Mouse (Mus musculus) kidney, postnatal 36 days (tissue): Measurements from ENCODE around the gene Nkx6-2.

Experiments used
- DNase-seq, 2 experiments: peaks; one replicate each; pipeline ENCODE4 v3.0.0; 2021 to 2022; ENCODE audit warnings: mixed read lengths in 2 of 2

Gene Nkx6-2

DNA sequence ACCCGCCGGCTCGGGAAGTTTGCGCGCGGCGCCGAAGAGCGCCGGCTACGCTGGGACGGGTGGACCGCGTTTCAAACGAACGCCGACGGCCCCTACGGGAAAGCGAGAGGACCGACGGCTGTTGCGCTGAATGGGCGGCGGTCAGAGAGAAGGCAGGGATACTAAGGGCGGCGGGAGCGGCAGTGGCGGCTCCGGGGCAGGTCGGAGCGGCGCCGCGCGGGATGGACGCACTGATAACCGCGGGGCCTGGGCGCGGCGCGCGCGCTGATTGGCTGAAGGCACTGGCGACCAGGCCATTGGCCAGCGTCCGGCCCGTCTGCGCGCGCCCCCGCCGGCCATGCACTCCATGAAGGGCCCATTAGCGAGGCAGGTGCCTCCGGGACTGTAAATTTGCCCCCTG, at the start of gene Nkx6-2:
Gene Nkx6-2 (minus strand): TSS at position 203 of the 400 bp plus-strand sequence.
- peak; percentile 20 to 62 for DNase-seq

DNA sequence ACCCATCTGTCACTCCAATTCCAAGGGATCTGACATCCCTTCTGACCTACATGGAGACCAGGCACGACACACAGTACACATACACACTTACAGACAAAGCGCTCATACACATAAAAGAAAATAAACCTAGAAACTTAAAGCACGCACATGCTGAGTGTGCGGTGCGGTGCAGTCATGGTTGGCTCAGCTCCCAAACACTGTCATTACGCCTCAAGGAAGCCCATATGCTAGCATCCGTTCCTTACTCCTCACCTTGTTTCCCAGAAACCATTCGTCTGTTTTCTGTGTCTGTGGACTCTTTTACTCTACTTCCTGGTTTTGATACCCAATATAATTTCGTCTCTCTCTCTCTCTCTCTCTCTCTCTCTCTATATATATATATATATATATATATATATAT, 42.6 kb upstream of the Nkx6-2 start:
- no peak for DNase-seq

DNA sequence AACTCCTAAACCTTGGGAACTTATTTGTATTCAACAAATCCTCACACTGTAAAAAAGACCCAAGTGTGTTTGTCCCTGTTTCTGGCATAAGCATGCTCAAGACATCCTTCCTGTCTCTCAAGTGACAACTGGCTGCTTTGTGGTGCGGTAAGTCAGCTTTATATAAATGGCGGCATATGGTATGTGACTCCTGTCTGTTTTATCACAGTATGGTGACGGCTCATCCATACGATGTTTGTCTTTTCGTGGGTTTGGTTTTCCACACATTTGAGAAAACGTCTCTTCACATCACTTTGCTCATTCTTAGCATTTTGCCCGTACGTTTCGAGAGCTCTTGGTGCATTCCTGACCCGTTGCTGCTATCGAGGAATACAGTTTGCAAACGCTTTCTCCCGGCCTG, 40.0 kb upstream of the Nkx6-2 start:
- DNase-seq: no peak

GRCm38 (mm10) chr7:139615767-139616766, 33.5 kb upstream of the Nkx6-2 start:
- DNase-seq: peak; percentile 41 to 76

GRCm38 (mm10) chr7:139610328-139610727, 27.7 kb upstream of the Nkx6-2 start:
- no peak for DNase-seq

GRCm38 (mm10) chr7:139595862-139596261, 13.3 kb upstream of the Nkx6-2 start:
- no peak for DNase-seq

DNA sequence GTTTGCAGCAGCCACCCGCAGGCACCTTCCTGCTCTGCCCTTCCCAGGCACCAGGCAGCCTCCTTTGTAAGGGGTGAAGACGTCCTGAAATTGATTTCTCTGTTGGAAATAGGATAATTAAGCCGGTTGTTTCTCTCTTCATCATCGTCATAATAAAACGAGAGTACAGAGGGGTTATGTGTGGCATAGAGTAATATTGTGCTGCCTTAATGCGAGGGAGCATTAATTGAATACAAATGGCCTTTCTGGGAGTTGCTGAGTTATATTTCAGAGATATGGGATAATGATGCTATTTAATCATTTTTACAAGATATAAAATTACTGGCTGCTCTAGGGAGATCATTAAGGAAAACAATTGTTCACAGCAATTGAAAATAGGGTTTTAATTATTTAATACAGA, 12.7 kb upstream of the Nkx6-2 start:
- no peak for DNase-seq

DNA sequence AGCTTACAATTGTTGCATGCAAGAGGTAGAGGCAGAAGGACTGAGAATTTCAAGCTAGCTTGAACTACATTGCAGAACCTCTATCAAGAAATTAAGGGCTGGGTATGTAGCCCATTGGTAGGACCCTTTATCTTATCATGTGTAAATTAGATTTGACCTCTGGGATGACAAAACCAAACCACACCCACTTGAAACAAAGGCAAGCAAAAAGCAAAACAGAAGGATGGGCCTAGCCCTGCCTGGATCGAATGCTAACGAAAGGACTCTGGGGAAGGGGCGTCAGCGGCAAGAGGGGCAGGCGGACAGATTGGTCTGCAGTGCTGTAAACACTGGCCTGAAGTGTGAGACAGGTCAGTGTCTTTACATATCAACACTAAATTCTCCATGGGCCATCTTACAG, 8.7 kb upstream of the Nkx6-2 start:
- no peak for DNase-seq

DNA sequence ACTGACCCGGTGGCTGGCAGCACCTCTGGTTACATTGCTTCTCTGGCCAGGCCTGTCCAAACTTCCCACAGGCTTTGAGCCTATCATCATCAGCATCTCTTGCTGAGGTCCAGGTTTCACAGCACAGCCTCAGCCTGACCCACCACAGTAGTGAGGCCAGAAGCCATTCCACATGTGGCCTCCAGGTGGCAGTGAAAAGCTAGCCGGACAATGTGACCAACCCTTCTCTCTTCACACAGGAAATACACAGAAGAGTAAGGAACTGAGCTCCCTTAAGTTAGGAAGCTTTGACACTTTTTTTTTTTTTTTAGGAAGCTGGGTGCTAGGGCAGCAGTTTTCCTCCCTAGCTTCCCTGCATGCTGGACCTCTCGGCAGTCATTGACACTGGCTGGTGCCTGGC, 7.7 kb upstream of the Nkx6-2 start:
- peak; percentile 35 to 69 for DNase-seq

DNA sequence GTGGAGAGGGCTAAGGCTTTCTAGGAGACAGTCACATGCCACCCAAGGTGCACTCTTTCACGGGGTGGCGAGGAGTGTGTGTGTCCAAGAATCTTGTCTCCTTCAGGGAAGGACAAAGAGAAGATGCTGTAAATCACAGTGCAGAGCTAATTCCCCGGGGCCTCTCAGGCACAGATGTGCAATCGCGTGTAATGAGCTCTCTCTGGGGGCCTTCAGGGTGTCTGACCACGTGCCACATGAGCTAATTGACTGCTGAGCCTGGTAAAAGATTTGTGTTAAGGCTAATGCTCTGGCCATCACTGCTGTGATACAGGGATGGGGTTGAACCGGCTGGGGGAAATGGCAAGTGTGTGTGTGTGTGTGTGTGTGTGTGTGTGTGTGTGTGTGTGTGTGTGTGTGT, 5.3 kb upstream of the Nkx6-2 start:
- no peak for DNase-seq

GRCm38 (mm10) chr7:139585183-139585821, 2.7 kb upstream of the Nkx6-2 start:
- DNase-seq: peak in 1 of 2 experiments; percentile 5

DNA sequence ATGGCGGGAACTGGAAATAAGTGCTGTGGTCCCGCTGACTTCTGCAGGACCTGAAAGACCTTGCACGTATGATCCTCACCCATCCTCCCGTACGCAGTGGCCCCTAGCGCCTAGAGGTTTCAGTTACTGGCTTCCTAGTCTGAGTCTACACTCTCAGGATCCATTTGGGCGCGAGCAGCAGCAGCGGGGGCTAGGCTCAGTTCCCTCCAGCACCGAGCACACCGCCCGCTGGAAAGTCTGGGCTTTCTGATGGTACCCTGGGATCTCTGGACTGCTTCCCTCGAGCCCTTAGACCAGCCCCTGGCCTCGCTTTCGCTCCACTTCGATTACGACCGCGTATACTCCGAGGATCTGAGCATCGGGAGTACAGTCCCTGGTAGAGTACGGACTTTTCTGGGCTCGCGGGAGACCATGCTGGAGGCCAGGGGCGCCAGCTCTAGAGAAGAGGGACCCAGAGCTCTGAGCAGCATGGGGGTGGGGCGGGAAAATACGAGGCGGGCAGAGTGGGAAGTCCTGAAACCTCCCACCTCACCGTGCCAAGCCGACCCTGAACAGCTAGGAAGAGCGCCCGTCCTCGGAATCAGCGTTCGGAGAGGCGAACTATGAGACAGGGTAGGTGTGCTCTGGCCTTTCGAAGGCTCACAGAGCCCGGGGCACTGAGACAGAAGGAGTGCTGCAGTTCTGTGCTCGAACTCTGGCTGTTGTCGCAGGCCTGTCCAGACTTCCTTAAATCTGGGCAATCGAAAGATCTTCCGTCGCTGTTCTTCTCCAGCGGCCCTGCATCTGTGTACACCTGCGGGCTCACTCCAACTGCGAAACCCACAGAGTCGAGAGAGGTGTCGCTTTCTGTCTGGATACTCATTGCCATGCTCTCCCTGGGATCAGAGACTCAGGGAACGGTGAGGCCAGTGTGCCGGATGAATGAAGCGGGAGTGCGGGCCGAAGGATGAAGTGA, 1.9 kb upstream of the Nkx6-2 start:
- DNase-seq: peak in 1 of 2 experiments; percentile 13

- DNase-seq: no peak
Measured at GRCm38 (mm10) chr7:139583094-139583737, 619 bp upstream of the Nkx6-2 start.

- peak in 1 of 2 experiments; percentile 21 for DNase-seq
Measured at GRCm38 (mm10) chr7:139581801-139582571, 611 bp downstream of the Nkx6-2 start.

GRCm38 (mm10) chr7:139580851-139581775, 1.5 kb downstream of the Nkx6-2 start:
- peak in 1 of 2 experiments; percentile 16 for DNase-seq

DNA sequence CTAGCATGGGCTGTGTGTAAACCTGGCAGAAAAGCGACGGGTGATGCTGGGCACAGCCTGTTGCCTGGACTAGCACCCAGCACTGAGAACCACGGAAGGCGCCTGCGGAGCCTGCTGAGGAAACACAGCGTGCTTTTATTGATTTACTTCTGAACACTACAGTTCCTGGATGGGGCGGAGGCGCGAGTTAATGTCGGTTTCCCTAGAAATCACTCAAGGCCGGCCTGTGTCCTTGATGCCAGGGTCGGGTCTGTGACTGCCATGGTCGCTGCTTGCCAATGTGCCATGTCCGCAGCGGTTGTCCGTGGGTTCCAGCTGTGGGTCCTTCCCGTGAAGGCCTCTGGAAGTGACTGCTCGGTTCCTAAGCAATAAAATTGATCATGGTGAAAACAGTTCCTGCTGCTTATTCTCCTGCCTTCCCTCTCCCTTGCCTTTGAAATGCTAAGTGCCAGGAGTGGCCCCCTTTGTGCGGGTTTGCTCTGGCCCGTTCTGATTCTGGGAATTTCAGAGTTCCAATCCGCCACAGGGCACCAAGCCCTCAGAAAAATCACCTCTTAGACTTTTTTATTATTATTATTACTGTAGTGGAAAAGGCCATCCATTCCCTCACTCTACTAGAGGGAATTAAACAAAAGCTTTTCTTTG, 3.2 kb downstream of the Nkx6-2 start:
- DNase-seq: no peak

GRCm38 (mm10) chr7:139576064-139576686, 6.4 kb downstream of the Nkx6-2 start:
- no peak for DNase-seq

- DNase-seq: no peak
Measured at GRCm38 (mm10) chr7:139572665-139573064, 9.9 kb downstream of the Nkx6-2 start.

DNA sequence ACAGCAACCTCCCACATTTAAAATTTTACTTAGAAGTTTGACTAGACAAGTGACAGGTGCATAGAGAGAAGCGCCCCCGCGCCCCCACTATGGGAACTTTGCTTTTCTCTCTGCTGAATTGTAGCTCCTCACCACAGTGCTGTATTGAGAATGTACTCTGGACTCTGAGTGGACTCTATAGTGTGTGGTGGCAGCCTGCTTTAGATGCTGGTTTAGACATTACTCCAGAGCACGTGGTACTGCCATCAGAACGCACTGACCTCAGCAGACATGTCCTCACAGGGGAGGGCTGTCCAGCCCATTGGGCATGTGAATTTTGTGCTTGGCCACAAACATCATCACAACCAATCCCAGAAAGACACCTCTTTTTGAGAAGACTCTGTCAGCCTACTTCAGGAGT, 11.8 kb downstream of the Nkx6-2 start:
- DNase-seq: no peak
